Mouse (Mus musculus) stomach, postnatal 0 days (tissue): ENCODE results near the gene Pik3c2b. TPM values are rescaled to one million over a fixed set of nuclear protein-coding genes. Genes with fewer than 3 reads are reported as not detected.
A peak's percentile ranks its signal among the peaks of the same experiment; 100 is the strongest.

ENCODE experiments used
- ATAC-seq: fragments of 200-750 bp; cut with Nextera tagmentation; 2 replicates; pipeline ENCODE4 v1.8.0; 2017; ENCODE audit not compliant: low FRiP score, low TSS enrichment
- DNase-seq: peaks from one replicate; pipeline ENCODE4 v3.0.0-alpha.2; 2016; ENCODE audit warnings: low spot score
- H3K27ac ChIP-seq: fragments of 300-500 bp; sonication (generic); replicated peaks from 2 replicates; pipeline ENCODE4 v1.5.1; 2014; ENCODE audit warnings: mild to moderate bottlenecking, control low read depth
- H3K27me3 ChIP-seq: fragments of 300-500 bp; sonication (generic); 2 replicates; pipeline ENCODE4 v1.6.1; 2014; ENCODE audit warnings: low read length; ENCODE audit not compliant: control insufficient read depth, insufficient read depth
- H3K36me3 ChIP-seq: fragments of 300-500 bp; sonication (generic); 2 replicates; pipeline ENCODE4 v1.6.1; 2014; ENCODE audit warnings: low read length, mixed read lengths; ENCODE audit not compliant: control insufficient read depth, insufficient read depth
- H3K4me1 ChIP-seq: fragments of 300-500 bp; sonication (generic); replicated peaks from 2 replicates; pipeline ENCODE4 v1.6.1; 2014; ENCODE audit warnings: antibody characterized with exemption; ENCODE audit not compliant: control insufficient read depth, insufficient read depth
- H3K4me2 ChIP-seq: fragments of 300-500 bp; sonication (generic); replicated peaks from 2 replicates; pipeline ENCODE4 v1.6.1; 2014; ENCODE audit warnings: low read depth, mild to moderate bottlenecking, control low read depth, moderate library complexity
- H3K4me3 ChIP-seq: fragments of 300-500 bp; sonication (generic); 2 replicates; pipeline ENCODE4 v1.5.1; 2014; ENCODE audit warnings: low read depth, low read length, control low read depth
- H3K9ac ChIP-seq: fragments of 300-500 bp; sonication (generic); 2 replicates; pipeline ENCODE4 v1.6.1; 2014; ENCODE audit warnings: mild to moderate bottlenecking, low read length, control low read depth, mixed read lengths
- H3K9me3 ChIP-seq: fragments of 300-500 bp; sonication (generic); 2 replicates; pipeline ENCODE4 v1.6.1; 2016; ENCODE audit warnings: low read length; ENCODE audit not compliant: control insufficient read depth
- CTCF ChIP-seq: IDR thresholded peaks from 2 replicates; pipeline ENCODE4 v1.5.1; 2016; ENCODE audit warnings: antibody characterized with exemption, low read depth, mild to moderate bottlenecking, moderate library complexity
- EP300 ChIP-seq: optimal IDR thresholded peaks from 2 replicates; pipeline ENCODE3; 2016; ENCODE audit warnings: antibody characterized with exemption
- WGBS: fragments of 180-500 bp; shearing (Covaris S2); extraction: QIAGEN DNeasy Blood & Tissue Kit; methylation state at CpG from one replicate; pipeline ENCODE4 v1.1.7; 2014; 5-methylcytosine and 5-hydroxymethylcytosine counted together
- polyA plus RNA-seq: library from polyadenylated mRNA; unstranded; fragments of >200 nt; fragmentation: Nextera tagmentation; extraction: Ambion mirVana; gene quantifications from 2 replicates; pipeline ENCODE4 v1.2.1, GENCODE M21; 2015

The Pik3c2b gene
- polyA plus RNA-seq, 1 experiment from 2014 or later, result 4.2 TPM

DNA sequence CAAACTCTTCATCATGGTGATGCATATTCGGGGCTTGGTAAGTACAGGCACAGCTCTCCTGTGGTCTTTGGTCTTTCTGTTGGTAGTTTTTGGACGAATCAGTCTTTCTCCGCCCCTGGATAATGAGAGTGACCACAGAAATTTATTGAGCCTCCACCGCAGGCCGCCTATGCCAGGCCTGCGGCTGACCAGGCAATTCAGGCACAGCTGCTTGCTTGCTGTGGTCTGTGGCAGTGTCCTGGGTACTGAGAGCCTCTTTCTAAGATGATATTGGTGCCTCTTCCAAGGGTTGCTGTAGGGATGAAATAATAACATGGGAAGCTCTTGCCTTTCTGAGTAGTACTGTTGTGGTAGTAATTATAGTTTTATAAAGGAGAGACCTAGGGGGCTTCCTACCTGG is 58.4 kb downstream of the Pik3c2b start:
- Histone ChIP-seq H3K9me3 (no peaks in the 10 kb centered on the region), H3K36me3 (peaks cover 19% of the 10 kb centered on the region), H3K27me3 (no peaks in the 10 kb centered on the region), H3K4me3 (no peak overlapping the region), H3K4me1 (no peaks in the 10 kb centered on the region), H3K9ac (no peak overlapping the region), H3K4me2 (no peak overlapping the region), H3K27ac (no peak overlapping the region)
- TF ChIP-seq CTCF, result no peak
- TF ChIP-seq EP300, result no peak
- DNase-seq, result no peak
- no peak for ATAC-seq
- WGBS, result 94% methylated on average over 6 of the region's 6 CpGs

GRCm38 (mm10) chr1:133116108-133116507 is 70.6 kb downstream of the Pik3c2b start:
- H3K4me1 ChIP-seq, result no peaks in the 10 kb centered on the region
- no peak overlapping the region for H3K27ac ChIP-seq
- H3K9ac ChIP-seq, result no peak overlapping the region
- no peaks in the 10 kb centered on the region for H3K27me3 ChIP-seq
- WGBS, result 90% methylated on average over 4 of the region's 4 CpGs
- H3K4me2 ChIP-seq, result no peak overlapping the region
- H3K9me3 ChIP-seq, result no peaks in the 10 kb centered on the region
- H3K4me3 ChIP-seq, result no peak overlapping the region
- DNase-seq (no peak), ATAC-seq (no peak)
- H3K36me3 ChIP-seq, result no peaks in the 10 kb centered on the region
- peak; percentile 13; the same call in 1 of the 2 replicates for TF ChIP-seq CTCF
- no peak for TF ChIP-seq EP300

- TF ChIP-seq CTCF (no peak), EP300 (no peak)
- Histone ChIP-seq H3K27me3 (no peaks in the 10 kb centered on the region), H3K36me3 (no peaks in the 10 kb centered on the region), H3K9me3 (no peaks in the 10 kb centered on the region), H3K4me3 (no peak overlapping the region), H3K27ac (no peak overlapping the region), H3K4me2 (no peak overlapping the region), H3K4me1 (no peaks in the 10 kb centered on the region), H3K9ac (no peak overlapping the region)
- WGBS, result 86% methylated on average over 5 of the region's 5 CpGs
- peak; percentile 36 for DNase-seq
- ATAC-seq, result peak; percentile 80
These were observed 72.7 kb downstream of the Pik3c2b start for GRCm38 (mm10) chr1:133118127-133118526.

DNA sequence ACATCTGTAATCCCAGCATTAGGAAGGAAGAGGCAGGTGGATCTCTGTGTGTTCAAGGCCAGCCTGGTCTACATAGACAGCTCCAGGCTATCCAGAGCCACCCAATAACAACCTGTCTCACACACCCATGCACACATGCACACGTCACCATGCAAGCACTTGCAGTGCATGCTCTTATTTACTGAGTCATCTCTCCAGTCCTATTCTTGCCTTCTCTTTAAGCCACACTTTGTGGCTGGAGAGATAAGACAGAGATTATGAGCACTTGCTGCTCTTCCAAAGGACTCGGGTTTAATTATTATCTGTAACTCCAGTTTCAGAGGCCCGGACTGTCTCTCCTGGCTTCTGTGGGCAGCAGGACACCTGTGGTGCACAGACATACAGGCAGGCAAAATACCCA is 73.4 kb downstream of the Pik3c2b start:
- DNase-seq (no peak), ATAC-seq (peak; percentile 58)
- H3K27me3 ChIP-seq, result no peaks in the 10 kb centered on the region
- H3K36me3 ChIP-seq, result no peaks in the 10 kb centered on the region
- no peak overlapping the region for H3K4me3 ChIP-seq
- H3K4me1 ChIP-seq, result no peaks in the 10 kb centered on the region
- TF ChIP-seq EP300, result no peak
- no peak for TF ChIP-seq CTCF
- WGBS, result 70% methylated on average over 3 of the region's 3 CpGs
- no peak overlapping the region for H3K27ac ChIP-seq
- no peaks in the 10 kb centered on the region for H3K9me3 ChIP-seq
- no peak overlapping the region for H3K4me2 ChIP-seq
- H3K9ac ChIP-seq, result no peak overlapping the region

DNA sequence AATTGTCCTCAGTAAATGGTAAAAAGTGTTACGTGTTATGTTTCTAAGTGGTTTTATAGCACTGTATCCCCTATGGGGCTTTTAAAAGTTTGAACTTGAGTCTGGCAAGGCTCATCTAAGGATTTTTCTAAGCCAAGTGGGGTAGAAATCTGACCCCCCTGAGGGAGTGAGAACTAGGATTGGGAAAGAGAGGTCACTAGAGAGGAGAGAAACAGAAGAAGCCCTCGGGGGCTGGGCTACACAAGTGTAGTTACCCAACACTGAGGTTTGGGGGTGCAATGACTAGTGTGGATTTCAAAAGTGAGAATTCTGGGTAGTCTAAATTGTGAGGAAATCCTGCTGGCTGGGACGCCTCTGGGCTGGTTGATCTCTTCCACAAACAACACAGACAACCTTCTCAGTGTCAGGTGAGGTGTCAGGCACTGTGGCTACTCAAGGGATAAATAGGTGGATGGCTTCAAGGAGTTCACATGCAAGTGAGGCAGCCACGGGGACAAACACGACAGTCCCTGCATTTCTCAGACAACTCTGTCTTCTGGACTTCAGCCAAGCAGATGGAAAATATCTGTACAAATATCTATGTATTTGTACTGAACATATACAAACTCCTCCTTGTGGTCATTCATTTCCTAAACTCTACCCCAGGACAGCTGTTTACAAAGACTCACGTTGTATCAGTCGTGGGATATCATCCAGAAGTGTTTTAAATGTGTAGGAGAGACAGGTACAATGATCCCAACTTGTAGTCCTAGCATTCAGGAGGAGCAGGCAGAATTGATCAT is 74.7 kb downstream of the Pik3c2b start:
- Histone ChIP-seq H3K27ac (no peak overlapping the region), H3K36me3 (no peaks in the 10 kb centered on the region), H3K4me3 (no peak overlapping the region), H3K9me3 (no peaks in the 10 kb centered on the region), H3K4me2 (no peak overlapping the region), H3K9ac (no peak overlapping the region), H3K27me3 (no peaks in the 10 kb centered on the region), H3K4me1 (no peaks in the 10 kb centered on the region)
- DNase-seq, result no peak
- TF ChIP-seq CTCF, result peak; percentile 28; the same call in 1 of the 2 replicates
- TF ChIP-seq EP300, result no peak
- 27% methylated on average over 7 of the region's 7 CpGs for WGBS
- ATAC-seq, result 0 out of 2 replicates have a peak, but pooled peaks have one; percentile 27

GRCm38 (mm10) chr1:133121246-133121645 is 75.8 kb downstream of the Pik3c2b start:
- H3K27ac ChIP-seq, result no peak overlapping the region
- no peak for ATAC-seq
- no peak for TF ChIP-seq CTCF
- TF ChIP-seq EP300, result no peak
- H3K4me3 ChIP-seq, result no peak overlapping the region
- WGBS, result 52% methylated on average over 6 of the region's 6 CpGs
- DNase-seq, result no peak
- no peak overlapping the region for H3K9ac ChIP-seq
- H3K4me1 ChIP-seq, result no peaks in the 10 kb centered on the region
- no peaks in the 10 kb centered on the region for H3K9me3 ChIP-seq
- H3K27me3 ChIP-seq, result no peaks in the 10 kb centered on the region
- no peaks in the 10 kb centered on the region for H3K36me3 ChIP-seq
- no peak overlapping the region for H3K4me2 ChIP-seq
